ENCODE assay signal across 8 mouse cellular contexts in the genomic region with DNA sequence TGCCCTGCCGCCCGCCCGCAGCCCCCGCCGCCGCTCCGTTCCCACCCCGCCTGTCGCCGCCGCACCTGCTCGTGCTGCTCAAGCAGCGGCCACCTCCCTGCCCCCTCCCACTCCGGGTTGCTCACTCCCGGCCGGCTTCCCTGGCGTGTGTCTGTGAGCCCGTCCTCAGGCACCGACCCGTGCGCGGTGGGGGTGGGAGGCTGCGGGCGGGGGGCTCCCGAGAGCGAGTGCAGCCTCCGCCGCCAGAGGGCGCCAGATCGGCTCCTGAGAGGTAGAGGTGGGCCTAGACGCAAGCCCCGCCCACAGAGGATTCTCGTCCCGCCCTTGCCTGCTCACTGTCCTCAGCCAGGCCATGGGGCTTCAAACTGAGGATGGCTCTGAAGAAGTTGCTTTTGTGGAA. TPM values are rescaled to one million over a fixed set of nuclear protein-coding genes. Genes with fewer than 3 reads are reported as not detected.
DNase-seq lines count a peak whose midpoint lies in the region; ATAC-seq and TF ChIP-seq lines count a peak whose summit lies in the region.

A gene (minus strand): TSS at position 202 of the 400 bp plus-strand sequence.

- no peak within 1 kb of the TSS for H3K27ac ChIP-seq in embryonic facial prominence, embryonic 12.5 days
- no peak within 1 kb of the TSS for H3K27ac ChIP-seq in kidney, adult 2 months (ENCODE audit: insufficient read depth, low read depth, low read length)
- H3K27ac ChIP-seq in limb, embryonic 15.5 days: no peak within 1 kb of the TSS

- H3K79me2 ChIP-seq in myocyte (ENCODE audit: control insufficient read depth, insufficient read depth): no peaks in the 10 kb centered on the region

- H3K36me3 ChIP-seq in embryonic facial prominence, embryonic 12.5 days: no peaks in the 10 kb centered on the region
- no peaks in the 10 kb centered on the region for H3K36me3 ChIP-seq in kidney, adult 2 months (ENCODE audit: control insufficient read depth, insufficient read depth, low read length)
- H3K36me3 ChIP-seq in limb, embryonic 15.5 days: no peaks in the 10 kb centered on the region
- no peaks in the 10 kb centered on the region for H3K36me3 ChIP-seq in myocyte (ENCODE audit: control insufficient read depth, insufficient read depth)
- H3K36me3 ChIP-seq in splenic B cell, adult 2 months (ENCODE audit: control insufficient read depth, insufficient read depth, low read length, poor library complexity, severe bottlenecking): no peaks in the 10 kb centered on the region

- H3K4me1 ChIP-seq in embryonic facial prominence, embryonic 12.5 days: no peaks in the 10 kb centered on the region
- no peaks in the 10 kb centered on the region for H3K4me1 ChIP-seq in kidney, adult 2 months (ENCODE audit: control insufficient read depth, insufficient read depth, low read length)
- peaks cover 10% of the 10 kb centered on the region for H3K4me1 ChIP-seq in limb, embryonic 15.5 days

- H3K4me3 ChIP-seq in embryonic facial prominence, embryonic 12.5 days: peak within 1 kb of the TSS; percentile 41
- H3K4me3 ChIP-seq in kidney, adult 2 months (ENCODE audit: insufficient read depth, low read depth, low read length): peak within 1 kb of the TSS; percentile 48
- peak within 1 kb of the TSS; percentile 49 for H3K4me3 ChIP-seq in limb, embryonic 15.5 days
- no peak within 1 kb of the TSS for H3K4me3 ChIP-seq in myocyte

- peak within 1 kb of the TSS; percentile 31; the same call in 1 of the 2 replicates for H3K9ac ChIP-seq in embryonic facial prominence, embryonic 12.5 days
- peak within 1 kb of the TSS; percentile 23; the same call in 1 of the 2 replicates for H3K9ac ChIP-seq in limb, embryonic 15.5 days

- peak; percentile 52; the same call in 1 of the 2 replicates for TF ChIP-seq CTCF in kidney, adult 2 months (conservative IDR thresholded peaks at IDR 0.05; ENCODE audit: insufficient read depth, insufficient read length, low read depth, low read length)

- peak; percentile 65; the same call in 1 of the 2 replicates for ATAC-seq in embryonic facial prominence, embryonic 12.5 days (ENCODE audit: insufficient number of reproducible peaks, insufficient read depth, low FRiP score, low TSS enrichment)
- peak; percentile 52; the same call in 1 of the 2 replicates for ATAC-seq in limb, embryonic 15.5 days (ENCODE audit: insufficient number of reproducible peaks, low FRiP score, low TSS enrichment, low read depth)

- DNase-seq in 416B (ENCODE audit: low read depth): peak; percentile 54
- peak; percentile 78 to 88 for DNase-seq in adrenal gland, postnatal 36 days
- DNase-seq in heart, adult 18-20 months: peak; percentile 75 to 78
- peak; percentile 71 for DNase-seq in kidney, adult 2 months
- DNase-seq in splenic B cell, adult 2 months (ENCODE audit: low read depth, low spot score): peak; percentile 86

- peaks cover 20% of the 10 kb centered on the region for H3K27me3 ChIP-seq in embryonic facial prominence, embryonic 12.5 days
- no peaks in the 10 kb centered on the region for H3K27me3 ChIP-seq in kidney, adult 2 months (replicated peaks; ENCODE audit: control insufficient read depth, insufficient read depth, low read length)
- peaks cover 33% of the 10 kb centered on the region for H3K27me3 ChIP-seq in limb, embryonic 15.5 days
- peaks cover 47% of the 10 kb centered on the region for H3K27me3 ChIP-seq in myocyte (ENCODE audit: control insufficient read depth, insufficient read depth, insufficient read length)
- H3K27me3 ChIP-seq in splenic B cell, adult 2 months (ENCODE audit: control insufficient read depth, insufficient read depth, low read length, poor library complexity, severe bottlenecking): no peaks in the 10 kb centered on the region

- H3K9me3 ChIP-seq in embryonic facial prominence, embryonic 12.5 days: no peaks in the 10 kb centered on the region
- no peaks in the 10 kb centered on the region for H3K9me3 ChIP-seq in limb, embryonic 15.5 days

- TF ChIP-seq POLR2A in kidney, adult 2 months (IDR thresholded peaks at IDR 0.05; ENCODE audit: low read depth, low read length): no peak
- TF ChIP-seq POLR2A in myocyte (IDR thresholded peaks at IDR 0.05; ENCODE audit: insufficient read length, low read depth): no peak

- H3K4me2 ChIP-seq in embryonic facial prominence, embryonic 12.5 days (replicated peaks): peak within 1 kb of the TSS; percentile 75
- peak within 1 kb of the TSS; percentile 95 for H3K4me2 ChIP-seq in limb, embryonic 15.5 days
- no peak within 1 kb of the TSS for H3K4me2 ChIP-seq in myocyte (ENCODE audit: low read depth)

- H3ac ChIP-seq in myocyte (ENCODE audit: control insufficient read depth, insufficient read length): no peak within 1 kb of the TSS

- WGBS in embryonic facial prominence, embryonic 12.5 days: under 1% methylated on average over 30 of the region's 34 CpGs
- WGBS in kidney, adult 2 months: under 1% methylated on average over 34 of the region's 34 CpGs
- WGBS in limb, embryonic 15.5 days: 0% methylated on average over 33 of the region's 34 CpGs

TF ChIP-seq in myocyte, 11 proteins besides CTCF, POLR2A, EP300 and RAD21:
- TF ChIP-seq MYOD1 (IDR thresholded peaks at IDR 0.05; ENCODE audit: control insufficient read depth in 1 of 3, insufficient read length in 2 of 3, low read depth in 2 of 3) (peak in 2 of 3 experiments; percentile 68 to 86), E2F4 (IDR thresholded peaks at IDR 0.05; ENCODE audit: insufficient read depth) (no peak), MYOG (IDR thresholded peaks at IDR 0.05; ENCODE audit: control insufficient read depth in 1 of 3, insufficient read depth in 1 of 3, insufficient read length in 2 of 3, low read depth in 2 of 3) (peak in 1 of 3 experiments; percentile 26)

RNA-seq across cellular contexts. Expression of the gene that starts here (rescaled TPM):
- total RNA-seq in adrenal gland, postnatal 36 days (2021): 1 to 10 TPM in 1 of 2 experiments, under 1 TPM in 1; 0.86 to 2.3 TPM
- 0.14 and 0.34 TPM in 2 replicates for polyA plus RNA-seq in embryonic facial prominence, embryonic 12.5 days (2016; fragmentation: Nextera tagmentation; extraction: Ambion mirVana)
- 100 to 1,000 TPM; 114 to 120 TPM for total RNA-seq in heart, adult 18-20 months (2021)
- 0.90 and 1.7 TPM in 2 replicates for polyA plus RNA-seq in kidney, adult 2 months (2012; rRNA removed)
- 0.18 and 0.92 TPM in 2 replicates for polyA plus RNA-seq in limb, embryonic 15.5 days (2015; fragmentation: Nextera tagmentation; extraction: Ambion mirVana)
- polyA plus RNA-seq in myocyte (2012; fragmentation: generic; extraction: Trizol): 0.46 TPM

Comparison
In these comparisons a context has a peak if more than half of its experiments do, and no peak if none do; other contexts are left out.
1. RNA of the gene that starts here (total RNA-seq): 114 to 120 TPM in heart, adult 18-20 months; 0.86 to 2.3 TPM in adrenal gland, postnatal 36 days; every median in the first group is over 10 times any median in the second.
2. Peak in ATAC-seq, H3K4me3 ChIP-seq, H3K9ac ChIP-seq and H3K4me2 ChIP-seq in embryonic facial prominence, embryonic 12.5 days; RNA of the gene not detected or under 1 TPM.
3. Peak in ATAC-seq, H3K4me3 ChIP-seq, H3K9ac ChIP-seq and H3K4me2 ChIP-seq in limb, embryonic 15.5 days; RNA of the gene not detected or under 1 TPM.
4. Peak in every context shown above with its lines, with median percentiles within 50 percentile points of each other: DNase-seq.